Mouse (Mus musculus): ENCODE data around the gene Hcn2.

The Hcn2 gene

DNA sequence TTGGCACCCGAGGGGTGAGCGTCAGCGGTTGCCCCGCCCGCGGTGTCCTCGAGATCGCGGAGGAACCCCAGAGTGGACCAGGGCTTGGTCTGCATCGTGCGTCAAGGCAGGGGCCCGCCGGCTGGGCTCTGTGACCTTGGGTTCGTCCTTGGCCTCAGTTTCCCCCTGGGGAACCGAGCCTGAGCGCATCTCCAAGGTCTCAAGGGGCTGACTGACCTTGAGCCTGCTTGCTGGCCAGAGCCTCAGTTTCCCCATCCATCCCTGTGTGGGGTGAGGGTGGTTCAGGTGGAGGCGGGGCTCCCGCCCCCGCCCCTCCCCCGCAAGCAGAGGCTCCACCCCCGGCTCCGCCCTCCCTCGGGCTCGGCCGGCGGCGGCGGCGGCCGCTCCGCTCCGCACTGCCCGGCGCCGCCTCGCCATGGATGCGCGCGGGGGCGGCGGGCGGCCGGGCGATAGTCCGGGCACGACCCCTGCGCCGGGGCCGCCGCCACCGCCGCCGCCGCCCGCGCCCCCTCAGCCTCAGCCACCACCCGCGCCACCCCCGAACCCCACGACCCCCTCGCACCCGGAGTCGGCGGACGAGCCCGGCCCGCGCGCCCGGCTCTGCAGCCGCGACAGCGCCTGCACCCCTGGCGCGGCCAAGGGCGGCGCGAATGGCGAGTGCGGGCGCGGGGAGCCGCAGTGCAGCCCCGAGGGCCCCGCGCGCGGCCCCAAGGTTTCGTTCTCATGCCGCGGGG lies at the start of gene Hcn2:
Gene Hcn2, plus strand, starts transcription at position 381 of the 734 bp plus-strand sequence.
- DNase-seq (ENCODE audit: low read depth), result no peak

DNA sequence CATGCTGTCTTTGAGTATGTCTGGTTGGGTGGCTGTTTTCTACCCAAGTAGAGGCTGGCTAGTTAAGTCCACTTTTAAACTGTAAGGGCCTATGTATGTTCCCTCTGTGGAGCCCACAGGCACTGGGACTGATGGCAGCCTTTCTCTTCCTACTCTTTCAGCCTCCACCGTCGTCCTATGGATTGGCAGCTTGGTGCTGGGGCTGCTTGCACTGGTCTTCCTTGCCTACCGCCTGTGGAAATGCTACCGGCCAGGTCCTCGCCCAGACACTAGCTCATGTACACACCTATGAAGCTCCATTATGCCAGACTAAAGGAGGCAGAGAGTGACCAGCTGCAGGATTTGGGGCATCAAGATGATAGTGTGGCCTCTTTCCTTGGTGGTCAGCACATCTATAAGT lies 48.4 kb upstream of the Hcn2 start:
- DNase-seq (ENCODE audit: low read depth), result no peak

DNA sequence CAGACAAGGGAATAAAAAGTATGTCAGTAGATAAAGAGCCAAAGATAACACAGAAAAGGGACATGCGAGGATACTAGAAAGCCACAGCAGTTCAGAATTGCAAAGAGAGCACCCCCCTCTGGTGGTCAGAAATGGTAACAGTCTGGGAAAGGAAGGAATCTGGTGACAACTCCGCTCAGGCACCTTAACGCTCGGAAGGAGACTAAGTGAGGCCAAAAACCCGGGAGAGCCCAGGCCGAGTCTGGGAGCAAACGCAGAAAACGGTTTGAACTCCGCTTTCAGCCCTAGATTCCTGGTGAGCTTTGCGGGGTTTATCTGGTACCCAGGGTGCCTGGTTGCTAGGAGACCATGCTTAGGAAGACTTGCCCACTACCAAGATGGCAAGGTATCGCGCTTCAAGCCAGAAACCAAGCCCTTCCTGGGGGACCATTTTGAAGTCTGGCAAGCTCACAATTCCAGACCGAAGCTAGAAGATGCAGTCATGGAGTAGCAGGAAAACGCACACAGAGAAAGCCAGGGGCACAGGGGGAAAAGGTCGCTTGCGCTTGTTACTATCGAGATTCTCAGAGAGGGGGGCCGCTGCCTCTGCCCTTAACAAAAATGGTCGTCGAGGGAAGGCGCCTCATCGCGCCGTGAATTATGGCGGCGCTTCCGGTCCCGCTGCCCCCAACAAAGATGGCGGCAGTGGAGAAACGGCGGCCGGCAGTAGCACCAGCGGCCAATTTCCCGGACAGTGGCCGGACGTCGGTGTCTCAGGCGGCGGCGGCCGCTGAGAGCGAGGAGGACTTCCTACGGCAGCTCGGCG lies 47.5 kb upstream of the Hcn2 start, which contains the start of gene Tpgs1:
Gene Tpgs1, plus strand, starts transcription at position 599 of the 805 bp plus-strand sequence.
- peak; percentile 94 for DNase-seq (ENCODE audit: low read depth)

DNA sequence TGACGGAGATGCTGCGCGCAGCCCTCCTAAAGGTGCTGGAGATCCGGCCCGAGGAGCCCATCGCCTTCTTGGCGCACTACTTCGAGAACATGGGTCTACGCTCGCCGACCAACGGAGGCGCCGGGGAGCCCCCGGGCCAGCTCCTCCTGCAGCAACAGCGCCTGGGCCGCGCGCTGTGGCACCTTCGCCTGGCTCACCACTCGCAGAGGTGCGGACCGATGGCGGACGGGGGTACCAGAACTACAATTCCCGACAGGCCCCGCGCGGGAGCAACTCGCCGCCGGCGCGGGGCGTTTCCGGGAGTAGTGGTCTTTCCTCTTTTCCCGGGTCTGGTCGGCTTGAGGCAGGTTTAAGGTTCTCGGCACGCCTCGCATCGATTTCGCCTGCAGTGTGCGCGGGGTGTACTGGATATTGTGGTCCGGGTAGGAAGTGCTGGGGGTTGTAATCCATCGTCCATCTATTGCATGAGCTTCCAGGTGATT lies 46.8 kb upstream of the Hcn2 start:
- DNase-seq (ENCODE audit: low read depth), result peak; percentile 77

DNA sequence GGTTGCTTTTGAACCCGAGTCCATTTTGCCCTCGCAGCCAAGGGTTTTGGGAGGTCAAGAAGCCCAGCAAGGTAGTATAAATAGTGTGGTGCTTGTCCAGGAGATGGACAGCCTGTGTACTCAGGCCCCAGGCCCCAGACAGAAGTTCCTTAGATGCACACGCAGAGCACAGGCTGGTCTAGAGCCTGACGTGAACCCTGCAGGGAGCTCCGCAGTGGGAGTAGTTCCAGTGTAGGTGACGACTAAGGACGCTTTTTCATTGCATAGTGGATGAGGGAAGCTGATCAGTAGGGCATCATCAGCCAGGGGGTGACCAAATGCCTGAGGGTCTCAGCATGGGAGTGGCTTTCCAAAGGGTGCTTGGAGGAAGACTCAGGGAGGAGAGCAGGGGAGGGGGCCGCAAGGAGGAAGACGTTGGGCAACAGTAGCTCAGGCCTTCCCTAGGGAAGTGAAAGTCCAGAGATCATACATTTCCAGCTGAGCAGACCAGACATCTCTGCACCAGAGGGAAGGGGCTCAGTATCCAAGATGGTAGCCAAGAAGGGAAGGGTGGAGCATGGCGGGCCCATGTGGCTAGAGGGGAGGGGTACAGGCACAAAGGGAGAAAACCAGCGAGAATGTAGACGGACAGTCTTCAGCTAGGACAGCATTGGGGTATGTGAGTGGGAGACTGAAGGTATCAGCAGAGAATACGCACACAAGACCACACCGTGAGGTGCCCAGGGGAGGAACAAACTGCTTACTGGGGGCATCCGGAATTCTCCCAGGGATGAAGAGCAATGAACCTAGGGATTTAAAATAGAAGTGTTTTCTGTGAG lies 46.2 kb upstream of the Hcn2 start:
- DNase-seq (ENCODE audit: low read depth), result no peak

DNA sequence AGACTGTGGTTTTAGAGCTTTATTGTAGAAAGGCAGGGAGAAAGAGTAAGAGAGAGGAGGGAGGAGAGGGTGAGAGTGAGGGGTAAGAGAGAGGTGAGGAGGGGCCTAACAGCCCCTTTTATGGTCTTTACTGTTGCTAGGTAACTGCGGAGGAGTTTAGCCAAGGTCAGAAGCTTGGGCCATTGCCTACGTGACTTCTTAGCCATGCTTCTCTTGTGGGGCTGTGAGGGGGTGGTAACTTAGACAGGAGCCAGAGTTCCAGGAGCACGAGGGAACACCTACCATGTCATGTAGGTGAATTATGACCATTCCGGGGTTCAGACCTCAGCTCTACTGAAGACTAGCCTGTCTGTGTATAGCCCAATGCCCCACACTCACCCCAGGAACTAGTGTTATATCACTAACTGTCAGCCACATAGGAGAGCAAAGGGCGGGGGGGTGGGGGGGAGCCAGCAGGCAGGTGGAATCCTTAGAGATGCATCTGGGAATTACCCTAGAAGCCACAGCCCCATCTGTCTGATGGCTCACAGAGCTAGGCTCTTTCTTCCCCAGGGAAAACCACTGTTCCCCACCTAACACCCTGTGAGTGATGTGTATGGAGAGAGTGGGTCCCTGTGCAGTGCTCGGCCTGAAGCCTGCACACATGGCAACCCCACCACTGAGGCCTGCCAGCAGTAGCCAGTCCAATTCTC lies 44.9 kb upstream of the Hcn2 start:
- no peak for DNase-seq (ENCODE audit: low read depth)

DNA sequence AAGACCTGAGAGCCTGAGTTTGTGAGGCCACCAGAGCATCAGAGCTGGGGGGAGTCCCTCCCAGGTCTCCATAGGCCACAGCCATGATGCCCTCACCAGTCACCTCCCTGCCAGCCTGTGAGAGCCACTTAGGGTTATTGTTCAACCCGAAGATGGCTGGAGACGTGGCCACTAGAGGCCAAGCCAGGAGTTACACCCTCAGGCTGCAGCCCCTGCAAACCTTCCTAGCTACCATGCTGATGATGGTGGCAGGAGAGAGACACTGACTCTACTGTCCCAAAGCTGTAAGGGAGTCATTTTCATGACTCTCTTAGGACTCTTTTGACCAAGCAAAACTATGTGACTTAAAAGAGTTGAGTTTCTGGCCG lies 44.4 kb upstream of the Hcn2 start:
- DNase-seq (ENCODE audit: low read depth), result no peak

DNA sequence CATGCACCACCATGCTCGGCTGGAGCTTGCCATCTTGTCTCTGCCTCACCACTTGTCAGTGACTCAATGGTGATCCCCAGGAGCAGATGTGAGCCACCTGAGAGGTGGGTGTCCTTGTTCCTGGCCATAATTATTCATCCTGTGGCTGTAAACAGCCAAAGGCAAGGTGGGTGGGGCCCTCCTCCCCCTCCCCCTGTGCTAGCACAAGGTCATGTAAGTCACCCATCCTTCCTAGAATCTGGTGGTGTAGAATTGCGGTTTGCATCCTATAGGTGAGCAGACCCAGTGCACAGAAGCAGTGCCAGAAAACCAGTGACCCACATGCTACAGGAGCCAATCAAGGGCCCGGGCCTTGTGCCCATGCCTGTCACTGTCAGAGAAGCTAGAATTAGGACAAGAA lies 43.4 kb upstream of the Hcn2 start:
- no peak for DNase-seq (ENCODE audit: low read depth)

DNA sequence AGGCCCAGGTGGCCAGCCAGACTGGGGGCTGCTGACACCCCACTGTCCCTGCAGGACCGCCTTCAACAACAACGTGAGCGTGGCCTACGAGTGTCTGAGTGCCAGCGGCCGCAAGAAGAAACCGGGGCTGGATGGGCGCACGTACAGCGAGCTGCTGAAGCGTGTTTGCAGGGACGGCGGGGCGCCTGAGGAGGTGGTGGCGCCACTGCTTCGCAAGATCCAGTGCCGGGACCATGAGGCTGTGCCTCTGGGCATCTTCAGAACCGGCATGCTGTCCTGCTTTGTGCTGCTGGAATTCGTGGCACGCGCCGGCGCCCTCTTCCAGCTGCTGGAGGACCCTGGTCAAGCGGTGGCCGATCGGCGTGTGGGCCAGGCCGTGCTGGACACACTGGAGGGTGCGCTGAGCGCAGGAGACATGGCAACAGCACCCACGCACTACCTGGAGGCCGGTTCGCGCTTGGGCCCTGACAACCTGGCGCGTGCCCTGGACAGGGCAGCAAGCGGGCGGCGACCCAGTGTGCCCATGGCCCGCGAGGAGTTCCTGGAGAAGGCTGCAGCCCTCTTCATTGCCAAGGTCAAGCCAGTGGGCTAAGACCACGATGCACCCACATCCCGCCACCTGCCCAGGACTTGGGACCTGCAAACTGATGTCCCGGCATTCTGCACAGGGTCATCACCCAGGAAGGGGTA lies 40.9 kb upstream of the Hcn2 start:
- DNase-seq (ENCODE audit: low read depth), result no peak

DNA sequence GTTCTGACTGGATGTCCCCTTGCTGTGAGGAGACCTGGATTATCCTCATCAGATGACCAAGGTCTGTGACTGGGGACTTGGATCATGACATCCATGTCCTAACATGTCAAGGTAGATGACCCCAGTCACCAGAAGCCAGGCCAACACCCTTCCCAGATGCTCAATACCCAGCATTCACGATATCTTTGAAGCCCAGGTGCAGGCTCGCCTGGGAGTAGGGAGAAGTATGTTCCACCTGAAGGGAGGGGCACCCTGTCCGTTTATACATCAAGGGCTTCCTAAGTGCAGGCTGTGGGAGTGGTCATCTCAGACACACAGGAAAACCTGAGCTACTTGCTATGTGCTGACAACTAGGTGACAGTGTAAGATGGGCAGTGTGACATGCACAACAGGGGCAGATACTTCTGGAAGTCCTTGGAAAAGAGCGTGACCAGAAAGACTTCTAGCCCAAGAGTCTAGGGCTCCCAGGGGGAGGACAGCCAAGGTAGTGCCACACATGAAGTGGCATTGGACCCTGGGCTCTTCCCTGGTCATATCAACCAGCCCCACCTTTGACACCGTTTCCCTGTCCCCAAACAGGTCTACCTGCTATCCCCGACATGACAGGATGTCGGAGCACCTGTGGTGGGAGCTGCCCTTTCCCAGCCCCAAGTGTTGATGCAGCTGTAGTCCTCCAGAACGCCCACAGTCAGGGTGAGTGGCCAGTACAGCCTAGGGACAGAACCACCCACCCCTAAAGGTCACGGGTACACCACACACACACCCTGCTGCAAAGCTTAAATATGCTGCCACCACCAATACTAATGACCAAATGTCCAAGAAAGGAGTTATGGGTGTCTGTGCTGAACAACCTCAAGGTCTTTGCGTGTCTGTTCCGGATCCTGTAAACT lies 35.6 kb upstream of the Hcn2 start:
- no peak for DNase-seq (ENCODE audit: low read depth)

DNA sequence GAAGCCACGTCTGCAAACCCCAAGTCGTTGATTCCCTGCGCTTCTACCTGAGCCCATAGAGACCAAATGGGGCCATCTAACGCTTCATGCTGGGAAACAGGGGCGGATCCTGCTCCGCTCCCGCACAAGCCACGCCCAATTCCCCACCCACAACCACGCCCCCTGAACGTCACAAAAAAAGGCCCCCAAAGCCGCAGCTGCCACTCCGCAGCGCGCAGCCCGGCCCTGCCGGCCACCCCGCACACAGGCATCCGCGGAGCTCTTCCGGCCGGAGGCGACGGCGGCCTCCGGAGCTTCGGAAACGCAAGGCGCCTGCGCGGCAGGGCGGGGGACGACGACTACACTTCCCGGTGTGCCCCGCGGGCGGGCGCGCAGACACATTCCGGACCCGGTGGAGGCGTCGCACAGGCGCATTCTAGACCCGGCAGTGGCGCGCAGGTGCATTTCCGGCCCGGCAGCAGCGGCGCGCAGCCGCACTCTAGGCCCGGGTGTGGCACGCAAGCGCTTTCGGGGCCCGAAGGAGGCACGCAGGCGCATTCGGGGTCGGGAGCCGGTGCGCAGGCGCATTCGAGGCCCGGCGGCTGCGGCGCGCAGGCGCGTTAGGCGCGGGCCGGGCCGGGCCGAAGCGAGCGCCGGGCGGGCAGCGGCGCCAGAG lies 34.7 kb upstream of the Hcn2 start, which contains the start of gene Cdc34:
Gene Cdc34, plus strand, starts transcription at position 605 of the 655 bp plus-strand sequence.
- peak; percentile 100 for DNase-seq (ENCODE audit: low read depth)

DNA sequence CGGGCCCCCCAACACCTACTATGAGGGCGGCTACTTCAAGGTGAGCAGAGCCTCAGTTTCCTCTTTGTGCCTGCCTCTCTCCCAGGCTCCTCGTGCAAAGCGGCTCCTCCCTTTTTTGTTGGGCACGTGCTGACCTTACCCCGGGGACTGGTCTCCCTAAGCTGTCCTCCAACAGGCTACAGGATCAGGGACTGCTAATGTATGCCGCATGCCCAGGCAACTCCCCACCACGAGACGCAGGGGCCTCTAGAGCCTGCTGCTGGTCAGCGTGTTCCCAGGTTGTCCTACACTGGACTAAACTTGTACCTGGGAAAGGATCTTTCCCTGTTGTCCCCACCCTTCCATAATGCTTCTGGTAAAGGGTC lies 33.9 kb upstream of the Hcn2 start:
- no peak for DNase-seq (ENCODE audit: low read depth)

DNA sequence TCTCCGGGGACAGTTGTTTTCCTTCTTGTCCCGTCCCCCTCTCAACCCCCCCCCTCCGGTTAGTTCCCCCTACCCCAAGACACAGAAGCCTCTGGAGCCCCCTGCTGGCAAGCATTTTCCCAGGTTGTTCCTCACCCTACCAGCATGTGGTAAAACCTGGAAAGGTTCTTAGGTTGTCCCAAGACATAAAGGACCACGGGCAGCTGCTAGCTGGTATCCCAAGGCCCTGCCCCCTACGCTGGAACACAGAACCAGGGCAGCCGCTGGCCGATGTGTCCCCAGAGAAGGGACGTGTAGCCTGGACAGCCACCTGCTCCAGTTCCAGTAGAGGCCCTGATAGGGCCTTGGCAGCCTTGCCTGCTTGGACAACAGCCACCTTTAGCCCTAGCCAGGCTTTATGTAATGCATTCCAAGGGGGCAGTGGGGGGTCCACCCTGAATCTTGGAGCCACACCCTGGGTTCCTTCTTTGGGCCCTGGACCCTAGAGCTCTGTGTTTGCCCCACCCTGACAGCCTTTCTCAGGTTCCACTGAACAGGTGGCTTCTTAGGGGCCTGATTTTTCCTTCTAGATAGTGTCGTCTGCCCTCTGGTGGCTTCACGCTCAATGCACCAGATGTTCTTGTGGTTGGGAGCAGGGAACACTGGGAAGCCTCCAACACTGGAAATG lies 33.4 kb upstream of the Hcn2 start:
- peak; percentile 86 for DNase-seq (ENCODE audit: low read depth)

DNA sequence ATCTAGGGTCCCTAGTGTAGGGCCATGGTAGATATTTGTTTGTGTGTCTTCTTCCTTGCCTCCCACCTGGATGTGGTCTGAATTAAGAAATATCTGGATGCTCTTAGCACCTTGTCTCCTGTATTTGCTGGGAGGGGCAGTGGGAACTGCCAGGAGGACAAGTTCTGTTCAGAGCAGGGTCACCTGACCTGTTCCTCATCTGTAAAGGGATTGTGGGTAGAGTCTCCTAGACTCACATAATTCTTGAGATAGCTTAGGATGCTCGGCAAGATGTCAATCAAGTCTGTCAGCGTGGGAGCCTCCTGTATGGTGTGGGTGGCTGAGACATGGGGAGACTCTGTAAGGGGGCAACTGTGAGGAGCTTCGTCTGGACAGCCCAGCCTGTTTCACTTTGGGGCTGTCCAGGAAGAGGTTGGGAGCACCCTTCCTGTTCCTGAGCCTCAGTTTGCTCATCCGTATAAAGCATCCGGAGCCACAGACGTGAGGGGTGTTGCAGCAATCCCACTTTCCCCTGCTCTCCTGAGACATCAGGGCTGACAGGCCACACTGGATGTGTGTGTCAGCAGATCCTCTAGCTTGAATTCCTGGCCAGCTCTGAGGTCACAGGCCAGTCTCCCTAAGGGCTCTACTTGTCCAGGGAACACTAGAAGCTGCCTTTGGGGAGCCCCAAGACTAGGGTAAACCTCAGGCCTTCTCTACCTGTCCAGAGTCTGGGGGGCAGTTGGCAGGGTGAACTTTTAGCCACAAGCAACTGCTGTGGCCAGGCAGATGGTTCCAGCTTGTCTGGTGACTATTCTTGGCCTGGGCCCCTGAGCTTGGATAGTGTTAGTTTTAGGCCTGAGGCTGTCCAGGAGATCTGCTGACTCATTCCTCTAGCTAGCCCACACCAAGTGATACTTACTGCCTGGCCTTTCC lies 32.5 kb upstream of the Hcn2 start:
- peak; percentile 76 for DNase-seq (ENCODE audit: low read depth)

DNA sequence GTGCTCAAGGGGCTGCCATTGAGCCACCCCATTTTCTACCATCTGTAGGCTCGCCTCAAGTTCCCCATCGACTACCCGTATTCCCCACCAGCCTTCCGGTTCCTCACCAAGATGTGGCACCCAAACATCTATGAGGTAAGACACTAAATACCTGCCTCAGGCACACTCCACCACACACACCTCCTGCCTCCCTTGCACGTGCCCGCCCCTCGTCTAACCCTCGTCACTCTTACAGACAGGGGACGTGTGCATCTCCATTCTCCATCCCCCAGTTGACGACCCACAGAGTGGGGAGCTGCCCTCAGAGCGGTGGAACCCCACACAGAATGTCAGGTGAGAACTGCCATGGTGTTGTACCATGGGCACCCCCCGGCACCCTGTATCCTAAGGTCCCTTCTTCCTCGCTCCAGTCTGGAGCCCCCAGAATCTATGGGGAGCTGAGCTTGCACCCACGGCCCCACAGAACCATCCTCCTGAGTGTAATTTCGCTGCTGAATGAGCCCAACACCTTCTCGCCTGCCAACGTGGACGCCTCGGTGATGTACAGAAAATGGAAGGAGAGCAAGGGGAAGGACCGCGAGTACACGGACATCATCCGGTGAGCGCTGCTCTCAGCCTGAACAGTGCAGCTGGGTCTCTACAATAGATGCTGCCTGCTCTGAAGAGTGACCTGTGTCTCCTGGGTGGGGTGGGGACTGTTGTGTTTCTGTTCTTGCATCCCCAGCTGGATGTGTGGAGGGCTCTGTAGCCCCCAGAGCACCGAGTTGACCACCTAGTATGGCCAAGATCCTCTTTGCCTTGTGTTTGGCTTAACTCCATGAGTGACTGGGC lies 31.4 kb upstream of the Hcn2 start:
- no peak for DNase-seq (ENCODE audit: low read depth)

DNA sequence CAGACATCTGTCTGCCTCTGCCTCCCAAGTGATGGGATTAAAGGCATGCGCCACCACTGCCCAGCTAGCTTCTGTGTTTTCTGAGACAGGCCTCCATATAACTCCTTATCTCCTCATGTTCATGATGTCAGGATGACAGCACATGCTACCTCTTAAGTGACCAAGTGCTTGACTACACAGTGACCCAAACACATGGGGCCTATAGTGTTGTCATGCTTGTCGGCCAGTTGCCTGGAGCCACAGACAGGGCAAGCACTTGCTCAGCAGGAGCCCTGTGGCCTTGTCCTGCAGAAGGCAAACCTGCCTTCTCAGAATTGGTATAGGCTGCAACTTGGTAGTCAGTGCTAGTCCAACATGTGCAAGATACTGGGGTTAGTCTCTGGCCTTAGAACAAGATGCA lies 30.2 kb upstream of the Hcn2 start:
- DNase-seq (ENCODE audit: low read depth), result no peak

DNA sequence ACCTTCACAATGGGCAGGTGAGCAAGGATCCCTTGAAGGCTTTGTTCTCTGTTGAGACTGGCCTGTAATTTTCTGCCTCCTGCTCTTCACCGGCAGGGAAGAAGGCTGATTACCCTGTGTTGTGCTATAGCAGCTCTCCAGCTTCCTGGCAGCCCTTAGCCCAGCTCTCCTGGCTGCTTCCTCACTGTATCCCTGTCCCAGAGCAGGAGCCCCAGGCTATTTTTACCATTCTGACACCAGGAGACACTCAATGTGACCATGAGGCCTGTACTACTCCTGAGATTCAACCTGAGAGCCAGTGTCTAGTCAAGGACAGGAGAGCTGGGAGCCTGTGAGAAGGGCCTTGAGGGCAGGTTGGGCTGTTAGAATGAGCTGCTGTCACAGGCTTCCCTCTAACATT lies 29.7 kb upstream of the Hcn2 start:
- DNase-seq (ENCODE audit: low read depth), result no peak

All from NIH3T3 (cell line).